Mouse (Mus musculus) right cerebral cortex, postnatal 14 days (tissue): ENCODE measurements around the gene Vmn1r221.
"Not testable (repeated sequence)": the region's sequence is repeated elsewhere in the genome, so short reads cannot be mapped to it uniquely, and the experiment has no call there.

Experiments
- DNase-seq: peaks from one replicate; pipeline ENCODE4 v3.0.0; 2022

The Vmn1r221 gene

DNA sequence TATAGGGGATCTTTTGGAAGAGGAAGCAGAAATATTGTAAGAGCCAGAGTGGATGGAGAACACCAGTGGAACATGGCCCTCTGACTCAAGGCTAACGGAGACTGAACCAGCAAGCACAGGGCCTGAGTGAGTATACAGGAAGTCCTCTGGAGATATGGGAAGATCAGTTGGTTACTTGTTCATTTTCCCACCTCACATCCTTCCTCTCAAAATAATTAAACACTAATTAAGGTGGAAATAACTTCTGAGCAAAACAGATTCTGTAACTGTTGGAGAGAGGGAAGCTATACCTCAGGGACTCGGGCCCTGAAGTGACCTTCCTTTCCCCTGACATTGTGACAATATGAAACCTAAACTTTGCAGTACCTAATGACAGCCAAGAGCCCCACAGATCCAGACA, at the start of gene Vmn1r221:
Vmn1r221 (plus strand) TSS at position 301 of the 400 bp plus-strand sequence.
- not testable (repeated sequence) for DNase-seq

DNA sequence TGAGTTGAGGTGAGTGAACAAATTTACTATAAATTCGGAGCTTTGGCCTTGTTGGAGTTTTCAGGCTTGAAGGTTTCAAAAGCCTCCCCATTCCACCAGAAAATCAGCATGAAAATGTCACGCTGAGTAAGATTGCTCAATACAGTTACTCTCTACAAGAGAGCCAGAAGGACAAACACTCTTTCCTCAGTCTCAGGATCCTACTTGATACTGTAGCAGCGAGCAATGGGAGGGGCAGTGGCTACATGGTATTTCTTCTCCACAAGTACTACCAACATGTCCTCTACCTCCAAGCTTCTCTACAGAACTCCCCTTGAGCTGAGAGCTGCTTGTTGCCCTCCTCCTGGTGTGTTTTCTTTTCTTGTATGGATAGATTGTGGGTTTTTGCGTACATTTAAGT, 47.5 kb upstream of the Vmn1r221 start:
- DNase-seq: not testable (repeated sequence)

DNA sequence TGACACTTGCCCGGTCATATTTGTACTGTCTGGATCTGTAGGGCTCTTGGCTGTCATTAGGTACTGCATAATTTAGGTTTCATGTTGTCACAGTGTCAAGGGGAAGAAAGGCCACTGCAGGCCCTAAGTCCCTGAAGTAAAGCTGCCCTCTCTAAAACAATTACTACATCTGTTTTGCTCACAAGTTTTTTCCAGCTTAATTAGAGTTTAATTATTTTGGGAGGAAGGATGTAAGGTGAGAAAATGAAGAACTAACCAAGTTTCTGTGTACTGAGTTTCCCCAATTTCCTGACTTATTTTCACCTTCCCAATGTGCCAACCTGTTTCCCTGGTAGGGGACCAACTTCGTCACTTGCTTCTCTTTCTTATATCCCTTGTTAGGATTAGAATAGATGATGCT, 26.1 kb upstream of the Vmn1r221 start, which contains the start of gene Vmn1r220:
Vmn1r220 (minus strand) TSS at position 101 of the 400 bp plus-strand sequence.
- no peak for DNase-seq

- not testable (repeated sequence) for DNase-seq
Measured at GRCm38 (mm10) chr13:23203885-23204284, 10.0 kb upstream of the Vmn1r221 start.

DNA sequence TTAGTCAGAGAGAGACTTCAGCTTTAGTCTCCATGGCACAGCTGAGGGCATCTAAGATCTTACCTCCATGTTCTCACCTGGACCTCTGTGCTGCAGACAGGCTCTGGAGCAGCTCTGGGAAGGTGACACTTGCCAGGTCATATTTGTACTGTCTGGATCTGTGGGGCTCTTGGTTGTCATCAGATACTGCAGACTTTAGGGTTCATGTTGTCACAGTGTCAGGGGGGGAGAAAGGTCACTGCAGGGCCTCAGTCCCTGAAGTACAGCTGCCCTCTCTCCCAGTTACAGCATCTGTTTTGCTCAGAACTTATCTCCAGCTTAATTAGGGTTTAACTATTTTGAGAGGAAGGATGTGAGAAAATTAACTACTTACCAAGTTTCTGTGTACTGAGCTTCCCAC, 21.9 kb downstream of the Vmn1r221 start, which contains the start of gene Vmn1r222:
Vmn1r222 (minus strand) TSS at position 101 of the 400 bp plus-strand sequence.
- DNase-seq: not testable (repeated sequence)

GRCm38 (mm10) chr13:23246834-23247233, 32.9 kb downstream of the Vmn1r221 start, which contains the start of gene Vmn1r223:
Vmn1r223 (plus strand) TSS chr13:23247134.
- DNase-seq: not testable (repeated sequence)

DNA sequence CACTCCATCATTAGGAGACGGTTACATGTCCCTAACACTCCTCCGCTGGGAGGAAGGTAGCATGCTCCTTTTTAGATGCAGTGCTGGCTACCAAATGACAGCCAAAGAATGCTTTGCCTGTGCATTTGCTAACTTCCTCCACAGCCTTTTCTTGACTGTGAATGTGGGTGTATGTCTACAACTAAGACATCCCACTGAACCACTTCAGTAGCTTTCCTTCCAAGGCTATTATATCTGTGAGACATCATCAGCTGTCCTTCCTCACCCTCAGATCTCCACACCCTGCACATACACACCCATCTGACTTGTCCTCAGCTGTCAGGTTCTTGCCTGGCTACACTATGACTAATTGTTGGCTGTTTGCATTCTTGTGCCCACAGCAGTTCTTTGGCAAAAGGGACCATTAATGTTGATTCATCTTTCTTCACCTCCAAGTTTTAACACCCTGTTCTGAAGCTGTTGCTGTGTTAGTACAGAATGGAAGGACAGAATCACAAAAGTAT, 44.7 kb downstream of the Vmn1r221 start:
- no peak for DNase-seq

DNA sequence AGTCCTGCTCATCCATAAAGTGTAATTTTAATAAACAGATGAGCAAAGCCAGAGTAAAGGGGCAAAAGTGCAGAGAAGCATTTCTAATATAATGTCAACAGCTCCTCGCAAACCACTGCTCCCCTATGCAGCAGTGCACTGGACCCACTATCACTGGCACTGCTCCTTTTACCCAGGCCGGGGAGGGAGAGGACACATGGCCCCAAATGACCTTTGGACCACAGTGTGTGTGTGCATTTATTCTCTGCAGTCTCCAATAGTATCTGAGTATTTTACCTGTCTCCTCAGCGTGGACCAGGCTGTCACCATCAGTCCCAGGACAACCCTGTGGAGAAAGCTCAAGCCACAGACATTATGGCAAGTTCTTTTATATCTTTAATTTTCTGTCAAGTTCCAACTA, 54.7 kb downstream of the Vmn1r221 start:
- not testable (repeated sequence) for DNase-seq

- DNase-seq: not testable (repeated sequence)
Measured at GRCm38 (mm10) chr13:23269127-23269526, 55.2 kb downstream of the Vmn1r221 start.

GRCm38 (mm10) chr13:23269681-23270080, 55.8 kb downstream of the Vmn1r221 start:
- DNase-seq: peak; percentile 24

DNA sequence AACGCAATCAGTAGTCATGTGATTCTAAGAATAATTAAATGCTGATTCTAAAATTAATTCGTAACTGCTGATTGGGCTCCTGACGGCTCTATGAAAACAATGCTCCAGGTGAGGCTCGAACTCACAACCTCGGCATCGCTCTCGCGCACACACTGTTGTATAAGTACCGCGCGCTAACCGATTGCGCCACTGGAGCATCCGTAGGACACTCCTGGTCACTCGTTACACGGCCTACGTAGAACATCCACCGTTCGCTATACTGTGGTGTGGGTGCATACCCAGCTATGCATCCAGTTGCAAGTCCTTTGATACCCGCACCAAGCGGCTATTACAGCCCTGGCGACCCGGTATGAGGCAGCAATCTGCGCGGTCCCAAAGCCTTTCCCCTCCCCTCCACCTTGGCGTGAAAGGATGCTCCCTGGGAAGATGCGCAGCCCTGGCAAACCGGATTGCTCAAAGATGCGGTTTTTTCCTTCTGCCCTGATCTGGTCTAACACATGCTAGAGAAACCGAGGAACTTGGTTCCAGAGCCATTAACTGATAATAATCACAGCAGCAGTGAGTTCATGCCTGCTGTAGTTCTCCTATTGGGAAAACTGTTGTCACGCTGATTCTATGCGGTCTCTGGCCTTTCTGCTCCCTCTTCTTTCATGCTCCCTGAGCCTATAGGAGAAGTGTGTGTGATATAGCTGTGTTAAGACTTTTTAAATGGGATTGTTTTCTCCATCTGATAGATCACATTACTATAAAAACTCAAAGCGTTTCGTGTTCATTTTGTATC, 56.6 kb downstream of the Vmn1r221 start:
- DNase-seq: peak; percentile 75
